ENCODE assay signal across 8 mouse cellular contexts in the genomic region with DNA sequence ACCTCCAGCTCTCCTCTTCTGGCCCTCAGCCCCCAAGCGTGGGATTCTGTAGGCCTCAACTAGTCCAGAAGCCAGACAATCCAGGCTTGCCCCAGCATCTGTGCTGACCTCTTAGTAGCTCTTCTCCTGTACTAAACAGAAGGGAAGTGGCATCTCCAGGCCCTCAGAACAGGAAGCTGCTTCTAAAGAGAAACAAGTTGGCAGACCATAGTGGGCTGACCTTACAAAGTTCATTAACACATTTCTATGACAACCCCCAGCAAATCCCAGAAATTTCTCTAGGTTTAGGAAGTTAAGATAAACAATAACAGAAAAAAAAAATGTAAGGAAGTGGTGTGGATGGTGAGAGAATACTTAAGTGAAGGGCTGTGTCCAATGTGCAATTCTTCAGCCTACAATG. TPM values are rescaled to one million over a fixed set of nuclear protein-coding genes. Genes with fewer than 3 reads are reported as not detected.
DNase-seq lines count a peak whose midpoint lies in the region; ATAC-seq and TF ChIP-seq lines count a peak whose summit lies in the region.

No protein-coding gene starts in this region.

- H3K9ac ChIP-seq in liver, embryonic 14.5 days (replicated peaks), result no peak overlapping the region

- intact Hi-C loops in gastrocnemius, adult 2 months (cut with DNase I), result loop anchor here (5.0 kb wide), 2 partner anchors 92 to 358 kb away; a partner anchor contains a TSS

- H3K9me3 ChIP-seq in liver, embryonic 14.5 days (ENCODE audit: control insufficient read depth, low read length), result no peaks in the 10 kb centered on the region

- H3K27ac ChIP-seq in gastrocnemius, adult 2 months, result peak overlapping the region; percentile 98
- H3K27ac ChIP-seq in spleen, adult 2 months (ENCODE audit: insufficient read depth, low read length), result peak overlapping the region; percentile 92; the same call in 1 of the 2 replicates
- H3K27ac ChIP-seq in liver, embryonic 14.5 days, result no peak overlapping the region

- peaks cover 11% of the 10 kb centered on the region; the same call in 1 of the 2 replicates for H3K4me1 ChIP-seq in spleen, adult 2 months (ENCODE audit: control insufficient read depth, insufficient read depth, insufficient read length)
- peaks cover 7 to 35% of the 10 kb centered on the region in 2 experiments for H3K4me1 ChIP-seq in liver, embryonic 14.5 days (replicated peaks; ENCODE audit: control insufficient read depth in 2 of 2, insufficient read depth in 2 of 2, low read length in 1 of 2)

- no peak for TF ChIP-seq POLR2A in spleen, adult 2 months (IDR thresholded peaks at IDR 0.05; ENCODE audit: low read depth, low read length)

- TF ChIP-seq CTCF in gastrocnemius, adult 2 months (IDR thresholded peaks at IDR 0.05), result no peak
- TF ChIP-seq CTCF in spleen, adult 2 months (IDR thresholded peaks at IDR 0.05; ENCODE audit: extremely low read depth, insufficient read depth, insufficient read length, insufficient replicate concordance), result no peak
- TF ChIP-seq CTCF in liver, embryonic 14.5 days (IDR thresholded peaks at IDR 0.05; ENCODE audit: low read depth), result no peak

- no peak for ATAC-seq in liver, embryonic 14.5 days (ENCODE audit: insufficient read depth)
- ATAC-seq in megakaryocyte-erythroid progenitor cell, adult 5-6 weeks (replicated peaks; ENCODE audit: low FRiP score, low TSS enrichment, poor library complexity, severe bottlenecking), result no peak

- no peaks in the 10 kb centered on the region for H3K36me3 ChIP-seq in spleen, adult 2 months (ENCODE audit: control insufficient read depth, insufficient read depth, low read length)
- H3K36me3 ChIP-seq in liver, embryonic 14.5 days (replicated peaks; ENCODE audit: control insufficient read depth, insufficient read depth, low read depth), result no peaks in the 10 kb centered on the region

- H3K4me3 ChIP-seq in gastrocnemius, adult 2 months, result peak overlapping the region; percentile 98
- H3K4me3 ChIP-seq in spleen, adult 2 months (ENCODE audit: extremely low read depth, insufficient read depth, insufficient read length), result no peak overlapping the region
- peak overlapping the region in 1 of 2 experiments; percentile 0; a peak in 1 of 4 replicates for H3K4me3 ChIP-seq in liver, embryonic 14.5 days (ENCODE audit: insufficient read depth in 1 of 2, low read depth in 2 of 2, low read length in 2 of 2)

- 63% methylated on average over 1 of the region's 1 CpGs for WGBS in spleen, adult 2 months
- 61% methylated on average over 1 of the region's 1 CpGs for WGBS in liver, embryonic 14.5 days (ENCODE audit: insufficient replicate concordance)

- no peak for TF ChIP-seq EP300 in liver, embryonic 14.5 days (IDR thresholded peaks at IDR 0.05; ENCODE audit: low read depth)

- H3K4me2 ChIP-seq in liver, embryonic 14.5 days (ENCODE audit: low read depth), result peak overlapping the region; percentile 92

- no peaks in the 10 kb centered on the region for H3K27me3 ChIP-seq in spleen, adult 2 months (ENCODE audit: control insufficient read depth, insufficient read depth, low read length)
- H3K27me3 ChIP-seq in liver, embryonic 14.5 days (ENCODE audit: control insufficient read depth, insufficient read depth, low read length), result no peaks in the 10 kb centered on the region

- no peak for DNase-seq in gastrocnemius, adult 2 months
- DNase-seq in gastrocnemius, postnatal 10 days, result no peak
- no peak for DNase-seq in spleen, adult 2 months (ENCODE audit: low read depth in 1 of 2, low spot score in 2 of 2)
- no peak for DNase-seq in spleen, adult 12 weeks (ENCODE audit: low spot score)
- peak in 1 of 3 experiments; percentile 7 for DNase-seq in liver, embryonic 14.5 days (ENCODE audit: low read depth in 3 of 3, low spot score in 3 of 3)
- DNase-seq in ovary, postnatal 14 days (ENCODE audit: low spot score), result no peak
- DNase-seq in right cerebral cortex, adult 2 months (ENCODE audit: low spot score in 2 of 2), result no peak

RNA-seq across cellular contexts. Expression of a gene that starts 2.0 kb away (rescaled TPM):
- 10 to 100 TPM; 33.0 to 55.3 TPM for total RNA-seq in gastrocnemius, adult 2 months (2021)
- 100 to 1,000 TPM; 119 to 189 TPM for total RNA-seq in gastrocnemius, postnatal 10 days (2021)
- 39.6 and 43.4 TPM in 2 replicates for polyA plus RNA-seq in spleen, adult 2 months (2012; rRNA removed)
- 40.4 and 83.7 TPM in 2 replicates for polyA plus RNA-seq in liver, embryonic 14.5 days (2012; rRNA removed)
- polyA plus RNA-seq in liver, embryonic 14.5 days (2014; fragmentation: Nextera tagmentation; extraction: Ambion mirVana), result 39.6 and 41.2 TPM in 2 replicates
- 107 and 111 TPM in 2 replicates for total RNA-seq in megakaryocyte-erythroid progenitor cell, adult 5-6 weeks (2014; fragmentation: Nextera tagmentation)
- 91.8 and 92.1 TPM in 2 replicates for total RNA-seq in megakaryocyte-erythroid progenitor cell, adult 5-6 weeks (2017)

RNA-seq across cellular contexts. Expression of a gene that starts 23.8 kb away (rescaled TPM):
- not detected for total RNA-seq in gastrocnemius, adult 2 months (2021)
- total RNA-seq in gastrocnemius, postnatal 10 days (2021), result not detected
- not detected in 2 replicates for polyA plus RNA-seq in spleen, adult 2 months (2012; rRNA removed)
- polyA plus RNA-seq in liver, embryonic 14.5 days (2012; rRNA removed), result not detected in 2 replicates
- not detected in 2 replicates for polyA plus RNA-seq in liver, embryonic 14.5 days (2014; fragmentation: Nextera tagmentation; extraction: Ambion mirVana)
- total RNA-seq in megakaryocyte-erythroid progenitor cell, adult 5-6 weeks (2014; fragmentation: Nextera tagmentation), result not detected in 2 replicates
- not detected in 2 replicates for total RNA-seq in megakaryocyte-erythroid progenitor cell, adult 5-6 weeks (2017)
